Mouse (Mus musculus) adrenal gland, postnatal 10 days (tissue): Measurements from ENCODE around the gene Cdk14. TPM values are rescaled to one million over a fixed set of nuclear protein-coding genes. Genes with fewer than 3 reads are reported as not detected.

Experiments
- DNase-seq: peaks from one replicate; pipeline ENCODE4 v3.0.0; 2021; ENCODE audit warnings: mixed read lengths
- total RNA-seq, 2 experiments: library from RNA; stranded (reverse); gene quantifications; 2 replicates each; pipeline ENCODE4 v1.2.3; 2021

Gene Cdk14
- total RNA-seq, 2 experiments from 2014 or later: 17.8 to 21.9 TPM

DNA sequence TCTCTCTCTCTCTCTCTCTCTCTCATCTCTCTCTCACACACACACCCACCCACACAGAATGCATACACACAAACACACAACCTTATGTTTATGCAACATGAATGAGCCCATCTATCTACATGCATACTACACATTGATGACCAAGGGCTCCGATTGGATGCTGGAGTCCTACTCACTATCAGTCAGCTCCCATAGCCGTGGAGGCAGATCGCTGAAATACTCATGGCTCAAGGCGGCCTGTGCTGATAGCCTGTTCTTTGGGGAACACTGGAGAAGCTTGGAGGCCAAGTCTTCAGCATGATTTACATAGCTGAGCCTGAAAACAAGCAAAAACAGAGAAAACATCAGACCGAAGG, 526.3 kb downstream of the Cdk14 start:
- no peak for DNase-seq

GRCm38 (mm10) chr5:4893206-4893851, 526.8 kb downstream of the Cdk14 start:
- no peak for DNase-seq

DNA sequence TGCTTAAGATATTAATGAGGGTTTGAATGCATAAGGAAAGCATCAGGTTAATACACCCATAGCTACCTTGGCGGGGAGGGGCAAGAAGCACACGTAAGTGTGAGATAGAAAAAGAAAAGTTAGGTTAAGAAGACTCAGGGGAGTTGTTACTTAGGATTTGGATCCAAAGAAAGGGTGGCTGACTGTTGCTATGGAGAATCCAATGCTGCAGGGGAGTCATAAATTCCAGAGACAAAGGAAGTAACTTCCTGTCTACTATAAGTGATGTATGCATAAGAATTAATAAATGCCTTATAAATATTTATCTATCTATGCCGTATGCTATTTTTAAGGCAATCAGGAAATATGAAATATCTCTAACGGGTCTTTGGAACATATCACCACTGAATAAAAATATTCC, 527.4 kb downstream of the Cdk14 start:
- DNase-seq: no peak

GRCm38 (mm10) chr5:4891862-4892704, 528.0 kb downstream of the Cdk14 start:
- peak; percentile 20 for DNase-seq

- DNase-seq: no peak
Observed at GRCm38 (mm10) chr5:4887069-4887468, 533.0 kb downstream of the Cdk14 start.

- DNase-seq: no peak
Observed at GRCm38 (mm10) chr5:4882841-4883240, 537.3 kb downstream of the Cdk14 start.

DNA sequence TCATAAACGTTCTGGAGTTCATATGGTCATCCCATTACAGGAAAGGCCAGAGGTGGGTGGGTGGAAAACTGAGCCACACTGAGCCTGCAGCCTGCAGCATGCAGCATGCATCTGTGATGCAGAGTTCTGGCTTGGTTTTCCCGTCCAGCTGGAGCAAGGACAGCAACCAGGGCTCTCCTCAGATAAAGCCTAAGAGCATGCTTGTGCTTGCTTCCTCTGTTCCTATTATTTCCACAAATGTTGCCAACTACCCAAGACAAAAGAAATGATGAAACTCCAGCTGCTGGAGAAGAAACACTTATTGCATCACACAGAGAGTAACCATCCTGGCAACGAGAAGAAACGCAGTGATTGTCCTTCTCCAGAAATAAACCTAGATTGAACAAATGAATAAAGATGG, 539.8 kb downstream of the Cdk14 start:
- DNase-seq: no peak

DNA sequence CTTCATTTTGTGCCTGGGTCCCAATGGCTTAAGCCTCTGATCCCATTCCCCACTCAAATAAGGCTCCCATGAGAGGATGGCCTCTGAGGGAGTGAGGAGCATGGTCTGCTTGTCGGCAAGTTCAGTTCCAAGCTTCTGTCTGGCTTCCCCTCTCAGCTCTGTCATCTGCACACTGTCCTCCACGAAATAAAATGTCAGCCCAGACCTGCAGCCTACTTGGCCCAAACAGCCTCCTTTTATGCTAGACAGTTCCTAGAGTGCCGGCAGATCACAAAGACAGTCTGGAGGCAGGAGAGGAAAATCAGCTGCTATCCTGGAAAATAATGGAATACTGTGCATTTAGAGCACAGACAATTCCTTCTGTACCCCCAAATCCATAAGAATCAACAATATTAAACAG, 541.2 kb downstream of the Cdk14 start:
- no peak for DNase-seq

DNA sequence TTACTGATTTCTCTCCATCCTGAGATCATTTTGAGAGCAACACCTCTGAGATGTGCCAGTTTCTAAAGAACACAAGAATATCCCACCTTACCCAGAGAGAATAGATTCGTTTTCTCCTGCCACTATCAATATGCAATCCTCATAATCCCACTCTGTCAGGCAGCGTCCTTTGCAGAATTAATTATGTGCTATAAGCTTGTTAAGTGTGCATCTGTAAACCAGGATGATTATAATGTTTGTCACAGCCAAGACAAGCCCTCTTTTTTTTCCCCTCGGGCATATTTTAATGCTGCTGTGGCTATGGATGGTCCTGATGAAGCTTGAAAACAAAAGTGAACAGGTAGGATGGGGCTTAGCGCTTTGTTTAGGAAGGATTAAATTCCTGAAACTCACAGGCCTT, 542.5 kb downstream of the Cdk14 start:
- no peak for DNase-seq

- no peak for DNase-seq
Observed at GRCm38 (mm10) chr5:4877131-4877631, 542.9 kb downstream of the Cdk14 start.

DNA sequence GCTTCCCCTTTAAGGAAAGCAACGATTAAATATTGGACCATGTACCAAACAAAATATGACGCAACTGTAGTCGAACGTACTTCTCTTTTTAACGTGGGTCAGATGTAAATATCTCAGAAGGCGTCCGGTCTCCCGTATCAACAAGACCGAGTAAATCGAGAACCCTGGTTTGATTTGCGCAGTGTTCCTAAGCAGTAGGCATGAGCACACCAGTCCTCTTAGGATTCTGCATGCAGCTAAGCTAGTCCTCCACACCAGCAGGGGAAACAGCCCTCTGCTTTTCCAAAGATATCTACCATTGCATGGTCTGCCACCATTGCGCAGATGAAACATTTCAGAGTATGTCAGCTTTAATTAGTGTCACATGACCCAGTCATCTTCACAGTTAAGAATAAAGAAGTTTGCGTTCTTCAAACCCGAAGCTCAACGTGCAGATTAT, 543.4 kb downstream of the Cdk14 start:
- no peak for DNase-seq

GRCm38 (mm10) chr5:4870041-4870726, 549.9 kb downstream of the Cdk14 start:
- DNase-seq: no peak

- DNase-seq: no peak
Observed at GRCm38 (mm10) chr5:4868563-4869120, 551.5 kb downstream of the Cdk14 start.

DNA sequence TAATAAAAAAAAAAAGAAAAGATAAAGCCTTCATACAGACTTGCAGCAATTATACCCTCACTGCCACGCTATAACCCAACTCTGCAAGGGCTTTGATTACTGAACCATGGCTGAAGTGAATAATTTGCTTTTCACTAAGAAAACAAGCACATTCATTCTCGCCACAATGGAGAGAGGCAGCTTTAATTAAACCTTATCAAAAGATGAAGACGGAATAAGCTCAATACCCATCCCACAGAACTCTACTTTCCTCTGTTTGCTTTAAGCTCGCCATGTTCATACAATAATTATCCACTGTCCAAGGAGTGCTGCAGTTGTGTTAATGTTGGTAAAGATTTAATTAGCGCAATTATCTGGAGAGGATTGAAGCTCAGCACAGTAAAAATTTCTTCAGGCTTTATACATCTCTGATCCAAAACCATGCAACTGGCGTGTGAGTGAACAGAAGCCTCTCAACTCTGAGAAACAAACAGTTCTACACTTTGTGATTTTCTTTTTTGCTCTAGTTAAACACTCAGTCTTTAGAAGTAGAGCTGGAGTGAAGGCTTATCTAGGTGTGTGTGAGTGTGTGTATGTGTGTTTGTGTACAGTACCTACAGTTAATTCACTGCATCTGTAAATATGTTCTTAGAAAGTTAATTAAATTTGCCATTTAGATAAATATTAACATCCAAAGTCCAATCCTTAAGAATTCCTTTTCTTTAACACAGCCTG, 552.1 kb downstream of the Cdk14 start:
- DNase-seq: no peak

GRCm38 (mm10) chr5:4866945-4867344, 553.2 kb downstream of the Cdk14 start:
- no peak for DNase-seq

- DNase-seq: no peak
Observed at GRCm38 (mm10) chr5:4866099-4866498, 554.0 kb downstream of the Cdk14 start.

- DNase-seq: no peak
Observed at GRCm38 (mm10) chr5:4861592-4861991, 558.5 kb downstream of the Cdk14 start.

DNA sequence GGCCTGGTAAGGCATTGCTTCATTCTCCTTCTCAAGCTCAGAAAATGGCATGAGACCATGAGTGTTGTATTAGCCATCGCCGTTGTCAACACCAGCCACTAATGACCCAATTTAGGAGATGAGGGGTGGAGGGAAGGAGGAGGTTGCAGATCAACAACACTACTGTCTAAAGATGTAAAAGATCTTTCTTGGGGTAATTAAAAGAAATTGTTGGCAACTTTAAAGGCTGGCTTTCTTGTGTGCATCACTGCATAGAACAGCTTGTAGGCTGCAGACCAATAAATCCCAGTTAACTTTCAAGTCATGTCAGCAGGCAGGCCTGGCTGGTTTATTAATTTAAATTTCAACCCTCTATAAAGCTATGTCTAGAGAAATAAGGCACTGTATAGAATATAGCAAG, 559.0 kb downstream of the Cdk14 start:
- DNase-seq: no peak

DNA sequence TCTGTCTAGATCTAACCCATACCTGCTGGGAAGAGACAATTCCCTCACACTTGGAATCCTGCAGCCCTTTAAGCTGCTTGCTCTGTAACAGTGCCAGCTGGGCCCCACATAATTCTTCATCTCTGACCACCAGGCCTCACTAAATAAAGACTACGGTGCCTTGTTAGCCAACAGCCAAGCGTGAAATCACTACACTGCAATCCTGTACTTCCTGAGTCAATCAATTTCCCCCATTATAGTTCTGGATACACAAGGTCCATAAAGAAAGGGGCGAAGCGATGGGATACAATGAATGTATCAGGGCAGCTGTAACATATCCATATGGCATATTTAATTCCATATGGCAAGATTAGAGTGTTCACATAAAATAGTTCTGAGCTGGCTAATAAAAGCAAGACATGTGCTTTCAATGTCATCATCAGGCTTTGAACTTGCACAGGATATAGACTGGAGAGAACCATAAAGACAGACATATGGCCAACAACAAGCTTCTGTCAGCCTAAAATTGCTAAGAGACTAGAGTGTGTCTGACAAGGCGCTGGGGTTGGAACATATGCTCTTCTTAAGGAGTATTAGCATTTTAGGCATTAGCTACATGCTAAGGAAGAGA, 562.0 kb downstream of the Cdk14 start:
- no peak for DNase-seq

DNA sequence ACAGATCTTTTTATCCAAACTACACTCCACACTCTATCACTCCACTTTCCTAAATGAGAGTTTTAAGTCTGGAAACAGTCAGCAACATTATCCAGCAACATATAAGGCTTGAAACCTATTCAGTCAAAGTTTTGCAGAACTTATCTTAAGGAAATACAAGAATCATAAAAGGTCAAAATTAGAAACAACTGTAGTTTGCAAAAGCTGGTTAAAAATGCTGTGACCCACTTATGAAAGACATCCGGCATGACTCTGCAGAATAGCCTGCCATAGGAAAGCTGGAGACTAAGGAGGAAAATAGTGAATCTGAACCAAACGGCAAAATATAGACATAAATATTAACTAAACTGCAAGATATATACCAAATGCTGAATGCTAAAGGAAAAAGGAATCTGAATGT, 566.6 kb downstream of the Cdk14 start:
- DNase-seq: no peak

DNA sequence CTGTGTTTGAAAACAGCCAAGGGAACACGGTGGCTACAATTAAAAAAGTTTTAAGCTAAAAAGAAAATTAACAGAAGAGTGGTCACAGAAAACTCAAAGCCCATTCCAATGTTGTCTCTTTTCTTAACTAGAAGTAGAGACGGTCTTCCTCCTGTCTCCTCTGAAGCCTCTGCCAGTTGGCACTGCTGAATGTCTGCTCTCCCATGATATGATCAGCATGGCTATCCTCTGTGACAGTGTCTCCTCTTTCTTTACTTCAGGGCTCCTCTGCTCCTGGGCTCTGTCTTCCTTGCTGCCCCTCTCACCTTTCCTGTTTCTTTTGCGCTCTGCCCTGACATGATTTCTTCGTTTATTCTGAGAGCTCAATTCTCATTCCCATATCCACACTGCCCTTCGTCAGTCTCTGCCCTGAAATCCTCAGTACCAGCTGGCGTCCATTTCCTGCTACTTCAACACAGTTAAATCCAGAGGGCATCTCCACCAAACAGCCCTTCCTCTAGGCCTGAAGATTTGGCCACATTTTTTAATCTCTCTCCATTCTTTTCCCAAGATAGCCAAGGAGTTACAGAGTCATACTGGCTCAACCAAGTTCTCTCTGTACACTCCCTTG, 567.3 kb downstream of the Cdk14 start:
- DNase-seq: no peak
